Mouse (Mus musculus) intestine, embryonic 16.5 days (tissue): ENCODE data around the gene P4hb. TPM values are rescaled to one million over a fixed set of nuclear protein-coding genes. Genes with fewer than 3 reads are reported as not detected.

Experiments
- ATAC-seq: fragments of 200-750 bp; cut with Nextera tagmentation; 2 replicates; pipeline ENCODE4 v1.8.0; 2017; ENCODE audit warnings: moderate TSS enrichment, moderate library complexity
- H3K27ac ChIP-seq: fragments of 300-500 bp; sonication (generic); 2 replicates; pipeline ENCODE4 v1.5.1; 2014; ENCODE audit warnings: mild to moderate bottlenecking, low read length
- H3K27me3 ChIP-seq: fragments of 300-500 bp; sonication (generic); replicated peaks from 2 replicates; pipeline ENCODE4 v1.6.1; 2014; ENCODE audit warnings: low read length, control low read depth, mixed read lengths; ENCODE audit not compliant: control insufficient read depth, insufficient read depth
- H3K36me3 ChIP-seq: fragments of 300-500 bp; sonication (generic); 2 replicates; pipeline ENCODE4 v1.6.1; 2014; ENCODE audit warnings: low read length, control low read depth; ENCODE audit not compliant: control insufficient read depth, insufficient read depth
- H3K4me1 ChIP-seq: fragments of 300-500 bp; sonication (generic); 2 replicates; pipeline ENCODE4 v1.6.1; 2014; ENCODE audit warnings: low read length, control low read depth, mixed read lengths; ENCODE audit not compliant: control insufficient read depth, insufficient read depth
- H3K4me2 ChIP-seq: fragments of 300-500 bp; sonication (generic); 2 replicates; pipeline ENCODE4 v1.6.1; 2014; ENCODE audit warnings: low read depth, low read length, control low read depth
- H3K4me3 ChIP-seq: fragments of 300-500 bp; sonication (generic); 2 replicates; pipeline ENCODE4 v1.5.1; 2014; ENCODE audit warnings: mild to moderate bottlenecking, low read length
- H3K9ac ChIP-seq: fragments of 300-500 bp; sonication (generic); 2 replicates; pipeline ENCODE4 v1.6.1; 2014; ENCODE audit warnings: low read depth, low read length
- H3K9me3 ChIP-seq: fragments of 300-500 bp; sonication (generic); 2 replicates; pipeline ENCODE4 v1.6.1; 2016; ENCODE audit warnings: low read length, control low read depth; ENCODE audit not compliant: control insufficient read depth
- WGBS: fragments of 180-500 bp; shearing (Covaris S2); extraction: QIAGEN DNeasy Blood & Tissue Kit; methylation state at CpG from one replicate; pipeline ENCODE4 v1.1.7; 2014; 5-methylcytosine and 5-hydroxymethylcytosine counted together
- polyA plus RNA-seq: library from polyadenylated mRNA; unstranded; fragments of >200 nt; fragmentation: Nextera tagmentation; extraction: Ambion mirVana; gene quantifications from 2 replicates; pipeline ENCODE4 v1.2.1, GENCODE M21; 2015

The P4hb gene
- polyA plus RNA-seq, 1 experiment from 2014 or later: 1,365 TPM

DNA sequence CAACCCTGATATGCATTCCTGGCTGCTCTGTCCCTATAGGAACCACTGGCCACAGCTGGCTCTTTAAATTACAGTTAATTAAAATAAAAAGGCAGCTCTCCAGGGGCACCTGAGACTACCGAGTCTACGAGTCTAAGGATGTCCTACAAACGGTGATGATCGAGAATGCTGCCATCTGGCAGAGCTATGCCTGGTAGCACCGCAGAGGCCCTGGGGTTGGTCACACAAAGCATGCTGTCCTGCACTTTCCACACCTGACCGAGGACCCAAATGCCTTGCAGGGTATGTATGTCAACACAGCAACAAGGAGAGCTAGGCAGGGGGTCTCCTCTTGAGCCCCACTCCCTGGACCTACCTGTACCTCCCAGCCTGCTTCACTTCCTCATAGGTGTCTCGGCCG lies 40.9 kb upstream of the P4hb start:
- 84% methylated on average over 8 of the region's 8 CpGs for WGBS
- Histone ChIP-seq H3K27ac (no peak overlapping the region), H3K4me3 (no peak overlapping the region), H3K36me3 (peaks cover 29% of the 10 kb centered on the region), H3K4me1 (peaks cover 28% of the 10 kb centered on the region), H3K4me2 (no peak overlapping the region), H3K27me3 (no peaks in the 10 kb centered on the region), H3K9me3 (no peaks in the 10 kb centered on the region), H3K9ac (no peak overlapping the region)
- ATAC-seq: no peak

- 89% methylated on average over 10 of the region's 10 CpGs for WGBS
- H3K27me3 ChIP-seq: no peaks in the 10 kb centered on the region
- no peak overlapping the region for H3K4me3 ChIP-seq
- no peaks in the 10 kb centered on the region for H3K9me3 ChIP-seq
- peaks cover 32% of the 10 kb centered on the region for H3K4me1 ChIP-seq
- no peak overlapping the region for H3K4me2 ChIP-seq
- no peak overlapping the region for H3K27ac ChIP-seq
- H3K36me3 ChIP-seq: peaks cover 29% of the 10 kb centered on the region
- no peak overlapping the region for H3K9ac ChIP-seq
- ATAC-seq: no peak
These were observed 40.5 kb upstream of the P4hb start for GRCm38 (mm10) chr11:120613481-120613972.

DNA sequence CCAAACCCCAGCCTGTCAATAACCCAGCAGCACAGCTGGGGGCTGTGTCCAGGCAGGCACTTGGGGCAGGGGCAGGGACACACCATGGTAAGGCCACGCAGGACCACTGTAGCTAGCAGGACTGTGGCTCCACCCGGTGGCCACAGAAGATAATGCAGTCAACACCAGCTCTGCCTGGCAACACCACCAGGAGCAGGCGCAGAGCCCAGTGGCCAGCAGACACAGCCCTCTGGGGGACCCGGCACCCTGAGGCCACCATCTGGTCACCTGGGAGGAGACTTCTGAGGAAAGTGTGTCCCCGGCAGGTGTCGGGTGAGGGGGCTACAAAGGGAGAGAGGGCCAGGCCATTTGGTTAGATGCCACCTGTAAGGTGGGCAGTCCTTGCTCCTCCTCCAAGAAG lies 39.7 kb upstream of the P4hb start:
- 38% methylated on average over 6 of the region's 6 CpGs for WGBS
- peaks cover 39% of the 10 kb centered on the region for H3K4me1 ChIP-seq
- H3K27ac ChIP-seq: no peak overlapping the region
- H3K36me3 ChIP-seq: peaks cover 29% of the 10 kb centered on the region
- no peak overlapping the region for H3K4me3 ChIP-seq
- no peaks in the 10 kb centered on the region for H3K27me3 ChIP-seq
- ATAC-seq: no peak
- H3K9me3 ChIP-seq: no peaks in the 10 kb centered on the region
- no peak overlapping the region for H3K4me2 ChIP-seq
- no peak overlapping the region for H3K9ac ChIP-seq

GRCm38 (mm10) chr11:120610477-120611046 lies 37.5 kb upstream of the P4hb start:
- Histone ChIP-seq H3K9me3 (no peaks in the 10 kb centered on the region), H3K27me3 (no peaks in the 10 kb centered on the region), H3K4me3 (no peak overlapping the region), H3K27ac (no peak overlapping the region), H3K36me3 (peaks cover 29% of the 10 kb centered on the region), H3K9ac (no peak overlapping the region), H3K4me1 (peaks cover 24% of the 10 kb centered on the region), H3K4me2 (no peak overlapping the region)
- WGBS: 88% methylated on average over 9 of the region's 9 CpGs
- no peak for ATAC-seq

GRCm38 (mm10) chr11:120609250-120609649 lies 36.2 kb upstream of the P4hb start:
- Histone ChIP-seq H3K9me3 (no peaks in the 10 kb centered on the region), H3K36me3 (peaks cover 29% of the 10 kb centered on the region), H3K9ac (peak overlapping the region; percentile 66; the same call in 1 of the 2 replicates), H3K4me2 (no peak overlapping the region), H3K27ac (no peak overlapping the region), H3K27me3 (no peaks in the 10 kb centered on the region), H3K4me3 (no peak overlapping the region), H3K4me1 (peaks cover 20% of the 10 kb centered on the region)
- ATAC-seq: peak; percentile 68
- WGBS: 40% methylated on average over 7 of the region's 8 CpGs

- H3K9ac ChIP-seq: peak within 1 kb of the TSS; percentile 66
- H3K4me2 ChIP-seq: peak within 1 kb of the TSS; percentile 55
- no peaks in the 10 kb centered on the region for H3K9me3 ChIP-seq
- H3K27me3 ChIP-seq: no peaks in the 10 kb centered on the region
- peak; percentile 21; the same call in 1 of the 2 replicates for ATAC-seq
- H3K36me3 ChIP-seq: peaks cover 25% of the 10 kb centered on the region
- WGBS: 7% methylated on average over 45 of the region's 45 CpGs
- peaks cover 20% of the 10 kb centered on the region for H3K4me1 ChIP-seq
- H3K27ac ChIP-seq: no peak within 1 kb of the TSS
- H3K4me3 ChIP-seq: peak within 1 kb of the TSS; percentile 29
These were observed 35.4 kb upstream of the P4hb start, which contains the start of gene Npb for GRCm38 (mm10) chr11:120608241-120609034. Npb (plus strand) TSS chr11:120608477.

DNA sequence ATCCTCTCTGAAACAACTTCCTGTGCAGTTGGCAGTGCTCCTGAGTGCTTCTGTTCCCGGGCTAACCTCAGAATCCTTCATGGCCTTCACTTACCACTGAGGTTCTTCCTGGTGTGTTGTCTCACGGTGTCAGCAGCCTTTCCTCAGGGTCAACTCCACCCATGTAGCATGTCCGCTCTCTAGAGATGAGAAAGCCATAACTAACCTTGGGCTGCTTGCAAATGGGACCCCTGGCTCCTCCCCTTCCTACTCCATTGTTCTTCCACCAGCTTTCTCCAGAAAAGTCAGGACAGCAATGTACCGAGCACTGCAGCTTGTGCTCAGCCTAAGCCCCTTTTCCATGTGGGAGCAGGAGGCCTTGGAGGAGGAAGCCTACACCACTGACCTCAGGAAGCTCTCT lies 33.7 kb upstream of the P4hb start:
- peaks cover 11% of the 10 kb centered on the region for H3K36me3 ChIP-seq
- no peak for ATAC-seq
- 69% methylated on average over 4 of the region's 4 CpGs for WGBS
- no peaks in the 10 kb centered on the region for H3K9me3 ChIP-seq
- H3K4me1 ChIP-seq: peaks cover 20% of the 10 kb centered on the region
- H3K9ac ChIP-seq: no peak overlapping the region
- no peak overlapping the region for H3K27ac ChIP-seq
- no peaks in the 10 kb centered on the region for H3K27me3 ChIP-seq
- H3K4me3 ChIP-seq: no peak overlapping the region
- no peak overlapping the region for H3K4me2 ChIP-seq

- 94% methylated on average over 7 of the region's 7 CpGs for WGBS
- Histone ChIP-seq H3K4me1 (peaks cover 20% of the 10 kb centered on the region), H3K36me3 (peaks cover 2% of the 10 kb centered on the region)
These were observed 32.6 kb upstream of the P4hb start for GRCm38 (mm10) chr11:120605667-120606066.

GRCm38 (mm10) chr11:120603545-120603944 lies 30.5 kb upstream of the P4hb start:
- ATAC-seq: no peak
- WGBS: 75% methylated on average over 2 of the region's 2 CpGs
- peaks cover 2% of the 10 kb centered on the region; the same call in 1 of the 2 replicates for H3K36me3 ChIP-seq

More at GRCm38 (mm10) chr11:120605667-120606066, 32.6 kb upstream of the P4hb start:
- Histone ChIP-seq H3K27ac (no peak overlapping the region), H3K9ac (no peak overlapping the region), H3K4me3 (no peak overlapping the region), H3K9me3 (no peaks in the 10 kb centered on the region), H3K27me3 (no peaks in the 10 kb centered on the region), H3K4me2 (no peak overlapping the region)
- no peak for ATAC-seq

More at GRCm38 (mm10) chr11:120603545-120603944, 30.5 kb upstream of the P4hb start:
- no peak overlapping the region for H3K9ac ChIP-seq
- no peak overlapping the region for H3K4me2 ChIP-seq
- H3K27me3 ChIP-seq: no peaks in the 10 kb centered on the region
- peaks cover 19% of the 10 kb centered on the region for H3K4me1 ChIP-seq
- H3K9me3 ChIP-seq: no peaks in the 10 kb centered on the region
- no peak overlapping the region for H3K4me3 ChIP-seq
- no peak overlapping the region for H3K27ac ChIP-seq
